Mouse (Mus musculus) CD4-positive, CD25-positive, alpha-beta regulatory T cell, adult 4 months (primary cell): ENCODE measurements around the gene Bbs9. TPM values are rescaled to one million over a fixed set of nuclear protein-coding genes. Genes with fewer than 3 reads are reported as not detected.

Experiments used
- ATAC-seq: one replicate; pipeline ENCODE4 v1.8.0; 2017
- polyA plus RNA-seq, 2 experiments: library from polyadenylated mRNA; unstranded; fragments of 100-300 nt; shearing (Covaris generic); gene quantifications; one replicate each; pipeline ENCODE4 v1.2.1; 2017

The Bbs9 gene
- polyA plus RNA-seq, 2 experiments from 2014 or later, result 16.7 to 17.4 TPM

DNA sequence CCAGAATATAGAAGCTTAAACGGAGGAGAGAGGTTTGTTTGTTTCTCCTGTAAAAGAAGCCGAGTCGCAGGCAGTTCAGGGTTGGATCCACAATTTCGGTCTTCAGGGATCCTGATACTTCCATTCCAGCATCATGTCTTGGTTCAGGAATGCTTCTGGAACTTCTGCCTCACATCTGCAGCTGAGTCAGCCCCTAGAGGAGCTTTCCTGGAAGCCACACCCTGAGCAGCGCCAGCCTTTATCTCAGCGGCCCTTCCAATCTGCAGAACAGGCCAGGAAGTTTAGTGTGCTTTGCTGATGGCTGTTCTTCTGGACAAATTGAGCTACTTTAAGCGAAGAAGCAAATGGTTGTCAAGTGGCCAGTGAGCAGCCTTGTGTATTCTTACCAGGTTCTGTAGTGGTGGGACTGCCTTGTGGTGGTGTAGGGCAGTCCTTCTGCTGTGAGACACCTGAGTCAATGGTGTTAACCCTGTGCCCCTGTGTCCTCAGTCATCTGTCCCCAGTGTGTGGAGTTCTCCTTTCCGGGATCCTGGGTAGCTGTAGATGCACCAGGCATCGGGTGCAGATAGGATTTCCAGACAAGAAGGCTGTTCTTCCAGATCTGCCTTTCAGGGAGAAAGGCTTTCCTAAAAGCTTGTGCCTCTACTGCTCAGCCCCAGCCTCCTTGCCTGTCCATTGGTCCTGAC lies 157.4 kb downstream of the Bbs9 start:
- ATAC-seq, result no peak

GRCm38 (mm10) chr9:22638502-22638901 lies 163.0 kb downstream of the Bbs9 start:
- ATAC-seq, result no peak

DNA sequence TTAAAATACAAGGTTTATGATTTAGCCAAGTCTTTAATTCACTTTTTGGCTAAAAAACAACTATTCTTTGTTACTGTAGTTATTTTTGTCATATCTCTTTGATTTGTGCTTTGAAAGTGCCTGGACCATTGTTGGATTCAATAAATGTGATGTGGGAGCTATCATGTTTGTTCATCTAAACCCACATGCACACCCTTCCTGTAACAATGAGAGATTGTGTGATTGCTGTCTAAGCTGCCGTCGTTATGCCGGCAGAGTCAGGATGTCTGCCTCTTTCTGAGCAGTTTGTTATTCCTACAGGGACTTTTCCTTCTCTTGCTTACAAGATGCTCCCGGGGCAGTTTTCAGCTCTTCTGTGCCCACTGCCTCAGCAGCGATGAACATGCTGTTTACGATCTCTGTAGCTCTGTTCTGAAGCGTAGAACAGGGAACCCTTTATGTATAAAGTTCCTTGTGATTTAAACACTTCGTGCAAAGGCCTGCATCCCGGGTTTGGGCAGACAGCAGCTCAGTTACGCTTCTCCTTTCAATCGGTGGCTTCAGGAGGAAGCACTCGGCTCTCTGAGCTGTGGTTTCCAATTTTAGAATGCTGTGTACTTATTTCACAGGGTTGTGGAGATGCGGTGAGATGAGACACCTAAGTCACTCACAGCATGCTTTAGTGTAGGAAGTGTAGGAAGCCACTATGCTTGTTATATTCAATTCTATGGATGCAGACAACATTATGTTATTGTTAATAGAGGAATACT lies 165.3 kb downstream of the Bbs9 start:
- peak; percentile 62 for ATAC-seq

DNA sequence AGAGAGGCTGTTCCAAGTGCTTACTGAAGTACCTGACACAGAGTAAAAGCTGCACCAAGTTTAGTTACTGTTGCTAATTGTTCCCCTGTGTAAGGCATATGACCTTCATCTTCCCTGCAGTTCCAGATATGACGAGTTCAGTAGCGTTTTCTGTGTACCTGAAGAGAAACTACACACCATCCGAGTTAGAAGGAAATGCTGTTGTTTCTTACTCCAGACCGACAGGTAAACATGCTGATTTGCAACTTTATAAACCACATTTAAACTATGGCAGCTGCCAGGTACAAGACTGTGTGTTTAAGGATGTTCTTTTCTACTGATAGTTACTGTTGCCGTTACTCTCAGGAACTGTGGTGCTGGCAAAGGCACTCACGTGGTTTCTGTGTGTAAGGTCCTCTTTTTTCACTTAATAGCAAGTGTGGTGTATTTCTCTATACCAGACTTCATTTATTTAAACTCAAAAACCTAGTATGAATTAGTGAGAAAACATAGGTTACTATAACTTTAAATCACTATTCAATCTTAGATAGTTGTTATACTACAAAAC lies 170.4 kb downstream of the Bbs9 start:
- peak; percentile 14 for ATAC-seq

DNA sequence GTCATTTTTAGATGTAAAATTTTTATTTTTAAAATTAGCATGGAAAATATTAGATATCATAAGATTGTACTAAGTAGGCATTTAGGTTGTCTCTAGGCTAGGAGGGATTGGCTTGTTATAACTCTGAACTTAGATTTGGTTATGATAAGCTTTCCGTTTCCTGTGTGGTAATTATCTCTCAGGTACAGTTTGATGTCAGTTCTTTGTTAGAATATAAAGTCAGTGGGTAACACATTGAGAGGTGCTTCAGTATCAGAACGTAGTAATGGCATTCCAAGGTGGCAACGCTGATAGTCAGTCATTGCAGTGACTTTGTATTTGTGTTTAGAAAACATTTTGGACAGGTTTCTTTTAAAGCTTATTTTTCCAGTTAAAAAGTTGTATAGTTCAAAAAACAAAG lies 170.9 kb downstream of the Bbs9 start:
- peak; percentile 62 for ATAC-seq

GRCm38 (mm10) chr9:22648163-22648562 lies 172.6 kb downstream of the Bbs9 start:
- ATAC-seq, result no peak

- ATAC-seq, result peak; percentile 65
Measured at GRCm38 (mm10) chr9:22649606-22650005, 174.1 kb downstream of the Bbs9 start.

DNA sequence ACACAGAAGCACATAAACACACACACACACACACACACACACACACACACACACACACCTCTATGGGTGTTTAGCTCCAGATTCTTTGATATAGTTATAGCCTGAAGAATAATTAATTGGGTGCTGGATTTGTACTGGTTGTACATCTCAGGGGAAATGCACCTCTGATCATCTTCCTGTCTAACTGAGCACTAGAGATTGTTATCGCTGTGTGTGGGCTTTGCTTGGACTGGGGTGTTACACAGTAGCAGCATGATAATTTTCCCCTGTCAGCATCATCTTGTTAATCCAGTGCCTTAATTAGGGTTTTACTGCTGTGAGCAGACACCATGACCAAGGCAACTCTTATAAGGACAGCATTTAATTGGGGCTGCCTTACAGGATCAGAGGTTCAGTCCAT lies 175.3 kb downstream of the Bbs9 start:
- ATAC-seq, result peak; percentile 75

- no peak for ATAC-seq
Measured at GRCm38 (mm10) chr9:22651619-22652018, 176.1 kb downstream of the Bbs9 start.

GRCm38 (mm10) chr9:22654726-22655393 lies 179.3 kb downstream of the Bbs9 start:
- no peak for ATAC-seq

- no peak for ATAC-seq
Measured at GRCm38 (mm10) chr9:22657216-22657615, 181.7 kb downstream of the Bbs9 start.

DNA sequence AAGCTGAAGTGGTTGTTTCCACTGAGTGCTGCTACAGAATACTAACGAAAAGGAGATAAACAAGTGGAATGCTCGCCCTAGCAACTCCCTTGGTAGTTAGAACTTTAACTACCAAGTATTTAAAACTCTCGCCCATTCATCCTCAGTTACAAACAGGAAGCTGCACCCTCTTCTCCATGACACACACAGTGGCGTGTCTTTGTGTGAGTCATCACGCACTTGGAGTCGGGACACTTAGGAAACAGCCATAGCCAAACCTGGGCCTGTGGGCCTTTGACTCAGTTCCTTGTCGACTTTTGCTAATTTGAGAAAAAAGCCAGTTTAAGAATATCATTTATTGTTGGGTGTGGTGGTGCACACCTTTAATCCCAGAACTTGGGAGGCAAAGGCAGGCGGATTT lies 189.6 kb downstream of the Bbs9 start:
- ATAC-seq, result no peak

GRCm38 (mm10) chr9:22672937-22673336 lies 197.4 kb downstream of the Bbs9 start:
- ATAC-seq, result no peak

DNA sequence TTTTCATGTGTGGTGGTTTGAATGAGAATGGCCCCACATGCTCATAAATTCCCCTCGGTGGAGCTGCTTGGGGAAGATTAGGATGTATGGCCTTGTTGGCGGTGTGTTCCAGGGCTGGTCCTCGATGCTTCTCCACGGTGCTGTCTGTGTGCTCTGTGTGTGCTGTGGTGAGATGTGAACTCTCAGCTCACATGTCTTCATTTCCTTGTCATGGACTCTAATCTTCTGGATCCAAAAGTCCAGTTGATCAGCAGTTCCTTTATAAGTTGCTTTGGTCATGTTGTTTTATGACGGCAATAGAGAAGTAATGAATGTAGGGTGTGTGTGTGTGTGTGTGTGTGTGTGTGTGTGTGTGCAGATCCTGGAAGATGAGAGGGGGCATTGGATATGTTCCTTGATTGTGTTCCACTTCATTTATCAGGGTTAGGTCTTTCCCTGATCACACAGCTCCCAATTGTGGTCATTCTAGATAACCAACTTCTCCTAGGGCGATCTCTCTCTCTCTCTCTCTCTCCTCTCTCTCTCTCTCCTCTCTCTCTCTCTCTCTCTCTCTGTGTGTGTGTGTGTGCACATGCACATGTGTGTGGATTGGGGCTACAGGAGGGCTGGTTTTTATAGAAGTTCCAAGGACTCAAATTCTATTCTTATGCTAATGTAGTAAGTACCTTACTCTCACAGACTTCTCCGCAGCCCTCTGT lies 201.8 kb downstream of the Bbs9 start:
- no peak for ATAC-seq

DNA sequence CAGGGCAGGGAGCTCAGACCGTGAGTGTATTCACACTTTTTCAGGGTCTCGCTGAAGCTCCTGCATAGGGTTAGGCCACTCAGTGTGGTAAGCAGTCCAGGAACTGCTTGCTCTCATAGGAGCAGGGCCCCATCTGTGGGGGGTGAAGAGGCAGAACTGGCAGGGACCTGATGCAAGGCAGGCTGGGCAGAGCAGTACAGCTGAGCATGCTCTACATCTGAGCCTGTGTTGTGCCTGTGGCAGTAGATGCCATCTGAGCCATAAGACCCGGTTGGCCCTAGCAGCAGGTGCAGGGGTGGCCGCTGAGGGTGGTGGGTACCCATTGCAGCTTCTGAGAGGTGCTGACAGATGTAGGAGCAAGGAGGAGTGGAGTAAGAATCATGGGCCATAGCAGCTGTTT lies 202.5 kb downstream of the Bbs9 start:
- ATAC-seq, result no peak

DNA sequence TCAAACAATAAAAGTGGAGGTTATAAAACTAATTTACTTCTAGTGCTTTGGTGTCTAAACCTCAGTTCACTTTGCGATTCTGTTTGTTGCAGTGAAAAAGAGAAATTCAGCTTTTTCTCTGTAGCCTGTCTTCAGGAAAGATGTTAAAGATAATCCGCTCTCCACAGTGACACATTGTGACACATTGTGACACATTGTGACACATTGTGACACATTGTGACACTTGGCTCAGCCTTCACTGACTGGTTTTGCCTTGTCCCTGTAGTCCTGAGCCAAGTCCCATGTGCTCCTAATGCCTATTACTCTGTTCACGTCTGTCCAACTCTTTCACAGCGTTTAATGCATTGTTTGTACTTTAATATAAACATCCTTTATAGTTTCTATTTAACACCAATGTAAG lies 203.0 kb downstream of the Bbs9 start:
- no peak for ATAC-seq

DNA sequence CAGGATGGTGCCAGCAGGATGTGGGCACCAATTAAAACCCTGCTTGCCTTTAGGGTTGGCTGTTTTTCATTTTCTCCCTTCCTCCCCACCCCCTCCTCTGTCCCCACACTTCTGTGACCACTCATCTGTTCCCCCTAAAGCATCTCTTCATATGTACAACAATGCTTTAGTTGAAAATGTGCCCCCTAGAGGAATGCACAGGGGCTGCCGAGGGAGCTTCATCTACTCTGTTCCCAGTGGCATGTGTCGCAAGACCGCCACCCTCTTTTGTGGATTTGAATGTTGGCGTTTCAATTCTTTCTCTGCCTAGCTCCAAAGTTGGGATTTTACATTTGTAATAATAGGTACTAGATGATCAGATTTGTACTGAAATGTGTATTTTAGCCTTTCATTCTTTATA lies 204.0 kb downstream of the Bbs9 start:
- ATAC-seq, result no peak

DNA sequence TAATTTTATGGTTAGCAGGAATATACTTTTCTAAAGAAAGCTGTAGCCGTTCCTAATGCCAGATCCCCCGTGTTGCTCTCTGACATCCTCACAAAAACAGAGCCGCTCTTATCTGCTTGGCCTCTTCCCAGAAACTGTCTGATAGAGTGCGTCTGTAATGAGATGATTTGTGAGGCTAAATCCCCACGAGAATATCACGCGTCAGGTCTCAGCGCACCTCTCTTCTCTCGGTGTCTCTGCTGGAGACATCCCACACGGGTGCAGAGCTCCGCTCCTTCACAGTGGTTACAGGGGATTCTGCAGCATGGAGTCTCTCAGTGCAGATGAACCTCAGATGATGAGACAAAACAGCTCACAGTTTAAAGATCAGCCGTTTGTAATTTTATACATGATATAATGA lies 204.5 kb downstream of the Bbs9 start:
- ATAC-seq, result no peak

DNA sequence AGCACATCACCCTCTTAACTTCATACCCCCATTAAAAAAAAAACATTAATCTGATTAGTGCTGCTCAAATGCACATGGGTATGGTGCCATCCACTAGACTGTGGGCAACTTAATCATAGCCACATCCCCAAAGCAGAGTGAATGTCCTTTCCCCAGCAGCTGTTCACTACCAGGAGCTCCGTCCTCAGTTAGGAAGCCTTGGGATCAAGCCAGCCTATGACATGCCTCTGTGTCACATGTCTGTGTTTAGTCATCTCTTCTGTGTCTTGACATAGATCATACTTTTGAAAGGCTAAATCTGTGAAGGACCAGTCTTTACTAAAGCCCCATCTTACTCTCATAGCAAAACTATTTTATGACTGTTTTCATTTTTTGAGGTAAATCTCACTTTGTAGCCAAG lies 205.0 kb downstream of the Bbs9 start:
- no peak for ATAC-seq

- no peak for ATAC-seq
Measured at GRCm38 (mm10) chr9:22683786-22684185, 208.3 kb downstream of the Bbs9 start.

- ATAC-seq, result no peak
Measured at GRCm38 (mm10) chr9:22686765-22687472, 211.4 kb downstream of the Bbs9 start.

DNA sequence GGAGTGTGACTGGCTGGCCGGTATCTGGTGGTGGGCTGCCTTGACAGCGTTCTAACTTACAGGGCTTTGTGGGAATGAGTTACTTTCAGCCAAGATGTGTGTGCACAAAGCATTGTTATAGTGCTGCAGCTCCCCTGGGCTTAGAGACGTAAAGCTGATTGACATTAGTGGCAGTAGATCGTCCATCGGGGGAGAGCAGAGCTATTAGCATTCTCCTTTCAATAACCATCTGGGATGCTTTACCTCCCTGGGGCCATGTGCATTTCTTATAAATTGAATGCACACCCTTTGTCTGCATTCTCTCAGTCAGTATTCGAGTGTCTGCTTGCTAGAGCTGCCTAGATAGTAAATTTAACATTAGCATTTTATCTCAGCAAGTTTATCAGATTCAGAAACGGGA lies 214.7 kb downstream of the Bbs9 start:
- ATAC-seq, result no peak
